Mouse (Mus musculus) embryonic facial prominence, embryonic 13.5 days (tissue): ENCODE measurements around the gene Olfm2. TPM values are rescaled to one million over a fixed set of nuclear protein-coding genes. Genes with fewer than 3 reads are reported as not detected.
"Not testable (repeated sequence)": the region's sequence is repeated elsewhere in the genome, so short reads cannot be mapped to it uniquely, and the experiment has no call there.

Experiments used
- ATAC-seq: fragments of 200-750 bp; cut with Nextera tagmentation; 2 replicates; pipeline ENCODE4 v1.8.0; 2017; ENCODE audit warnings: low read depth; ENCODE audit not compliant: insufficient number of reproducible peaks, insufficient read depth, low FRiP score, low TSS enrichment
- H3K27ac ChIP-seq: fragments of 300-500 bp; sonication (generic); 2 replicates; pipeline ENCODE4 v1.5.1; 2015; ENCODE audit warnings: moderate library complexity, mild to moderate bottlenecking, inconsistent platforms
- H3K27me3 ChIP-seq: fragments of 300-500 bp; sonication (generic); 2 replicates; pipeline ENCODE4 v1.6.1; 2015; ENCODE audit warnings: mild to moderate bottlenecking, inconsistent platforms
- H3K36me3 ChIP-seq: fragments of 300-500 bp; sonication (generic); 2 replicates; pipeline ENCODE4 v1.6.1; 2015; ENCODE audit warnings: mild to moderate bottlenecking, inconsistent platforms
- H3K4me1 ChIP-seq: fragments of 300-500 bp; sonication (generic); 2 replicates; pipeline ENCODE4 v1.6.1; 2015; ENCODE audit warnings: inconsistent platforms
- H3K4me2 ChIP-seq: fragments of 300-500 bp; sonication (generic); 2 replicates; pipeline ENCODE4 v1.6.1; 2015; ENCODE audit warnings: moderate library complexity, mild to moderate bottlenecking, inconsistent platforms
- H3K4me3 ChIP-seq: fragments of 300-500 bp; sonication (generic); 2 replicates; pipeline ENCODE4 v1.5.1; 2015; ENCODE audit warnings: mild to moderate bottlenecking, inconsistent platforms
- H3K9ac ChIP-seq: fragments of 300-500 bp; sonication (generic); 2 replicates; pipeline ENCODE4 v1.6.1; 2015; ENCODE audit warnings: mild to moderate bottlenecking, inconsistent platforms
- H3K9me3 ChIP-seq: fragments of 300-500 bp; sonication (generic); 2 replicates; pipeline ENCODE4 v1.6.1; 2016; ENCODE audit warnings: inconsistent platforms
- WGBS: fragments of 180-500 bp; shearing (Covaris S2); methylation state at CpG from one replicate; pipeline ENCODE4 v1.1.7; 2015; ENCODE audit warnings: mixed read lengths; 5-methylcytosine and 5-hydroxymethylcytosine counted together
- polyA plus RNA-seq: library from polyadenylated mRNA; unstranded; fragments of >200 nt; fragmentation: Nextera tagmentation; extraction: Ambion mirVana; gene quantifications from 2 replicates; pipeline ENCODE4 v1.2.1, GENCODE M21; 2015

The Olfm2 gene
- polyA plus RNA-seq, 1 experiment from 2014 or later, result 15.9 TPM

GRCm38 (mm10) chr9:20643781-20644180 is 102.4 kb downstream of the Olfm2 start:
- WGBS, result 8% methylated on average over 13 of the region's 13 CpGs
- Histone ChIP-seq H3K4me3 (peak overlapping the region; percentile 70), H3K9me3 (no peaks in the 10 kb centered on the region), H3K9ac (peak overlapping the region; percentile 91), H3K27me3 (no peaks in the 10 kb centered on the region), H3K36me3 (peaks cover 36% of the 10 kb centered on the region), H3K4me2 (peak overlapping the region; percentile 96), H3K27ac (peak overlapping the region; percentile 95), H3K4me1 (peaks cover 28% of the 10 kb centered on the region)
- ATAC-seq, result no peak

- H3K27ac ChIP-seq, result peak overlapping the region; percentile 95
- no peaks in the 10 kb centered on the region for H3K9me3 ChIP-seq
- ATAC-seq, result peak; percentile 82
- under 1% methylated on average over 30 of the region's 30 CpGs for WGBS
- H3K9ac ChIP-seq, result peak overlapping the region; percentile 91
- H3K4me1 ChIP-seq, result peaks cover 28% of the 10 kb centered on the region
- no peaks in the 10 kb centered on the region for H3K27me3 ChIP-seq
- H3K4me2 ChIP-seq, result peak overlapping the region; percentile 96
- peaks cover 36% of the 10 kb centered on the region for H3K36me3 ChIP-seq
- peak overlapping the region; percentile 70 for H3K4me3 ChIP-seq
These were observed 103.2 kb downstream of the Olfm2 start for GRCm38 (mm10) chr9:20642896-20643466.

GRCm38 (mm10) chr9:20642101-20642895 is 103.9 kb downstream of the Olfm2 start, which contains the start of gene Ubl5:
TSS of gene Ubl5 (plus strand) at chr9:20642878.
- ATAC-seq, result peak; percentile 94
- no peaks in the 10 kb centered on the region for H3K27me3 ChIP-seq
- under 1% methylated on average over 51 of the region's 51 CpGs for WGBS

GRCm38 (mm10) chr9:20641501-20641900 is 104.6 kb downstream of the Olfm2 start:
- 19% methylated on average over 6 of the region's 6 CpGs for WGBS
- ATAC-seq, result no peak
- H3K27ac ChIP-seq, result no peak overlapping the region

More at GRCm38 (mm10) chr9:20642101-20642895, 103.9 kb downstream of the Olfm2 start, which contains the start of gene Ubl5:
- H3K9ac ChIP-seq, result peak within 1 kb of the TSS; percentile 91
- H3K27ac ChIP-seq, result peak within 1 kb of the TSS; percentile 95
- H3K4me2 ChIP-seq, result peak within 1 kb of the TSS; percentile 96
- H3K9me3 ChIP-seq, result no peaks in the 10 kb centered on the region
- peak within 1 kb of the TSS; percentile 70 for H3K4me3 ChIP-seq
- peaks cover 35% of the 10 kb centered on the region for H3K36me3 ChIP-seq
- H3K4me1 ChIP-seq, result peaks cover 28% of the 10 kb centered on the region

GRCm38 (mm10) chr9:20639486-20639885 is 106.7 kb downstream of the Olfm2 start:
- H3K36me3 ChIP-seq, result peaks cover 29% of the 10 kb centered on the region
- 94% methylated on average over 4 of the region's 4 CpGs for WGBS
- ATAC-seq, result no peak

More at GRCm38 (mm10) chr9:20641501-20641900, 104.6 kb downstream of the Olfm2 start:
- no peaks in the 10 kb centered on the region for H3K9me3 ChIP-seq
- no peaks in the 10 kb centered on the region for H3K27me3 ChIP-seq
- H3K4me1 ChIP-seq, result peaks cover 28% of the 10 kb centered on the region
- peak overlapping the region; percentile 70 for H3K4me3 ChIP-seq
- peaks cover 34% of the 10 kb centered on the region for H3K36me3 ChIP-seq
- H3K9ac ChIP-seq, result peak overlapping the region; percentile 91
- H3K4me2 ChIP-seq, result peak overlapping the region; percentile 96

GRCm38 (mm10) chr9:20638552-20638951 is 107.6 kb downstream of the Olfm2 start:
- H3K36me3 ChIP-seq, result peaks cover 29% of the 10 kb centered on the region
- peaks cover 14% of the 10 kb centered on the region for H3K4me1 ChIP-seq
- H3K9me3 ChIP-seq, result no peaks in the 10 kb centered on the region
- no peak overlapping the region for H3K9ac ChIP-seq
- no peak overlapping the region for H3K4me2 ChIP-seq
- no peaks in the 10 kb centered on the region for H3K27me3 ChIP-seq
- no peak overlapping the region for H3K4me3 ChIP-seq
- 95% methylated on average over 19 of the region's 19 CpGs for WGBS
- no peak overlapping the region for H3K27ac ChIP-seq
- no peak for ATAC-seq

More at GRCm38 (mm10) chr9:20639486-20639885, 106.7 kb downstream of the Olfm2 start:
- no peak overlapping the region for H3K27ac ChIP-seq
- no peak overlapping the region for H3K9ac ChIP-seq
- H3K27me3 ChIP-seq, result no peaks in the 10 kb centered on the region
- no peaks in the 10 kb centered on the region for H3K9me3 ChIP-seq
- peaks cover 18% of the 10 kb centered on the region for H3K4me1 ChIP-seq
- H3K4me3 ChIP-seq, result no peak overlapping the region
- H3K4me2 ChIP-seq, result no peak overlapping the region

- no peak overlapping the region for H3K27ac ChIP-seq
- H3K4me2 ChIP-seq, result no peak overlapping the region
- no peaks in the 10 kb centered on the region for H3K27me3 ChIP-seq
- H3K9me3 ChIP-seq, result no peaks in the 10 kb centered on the region
- H3K9ac ChIP-seq, result no peak overlapping the region
- WGBS, result 87% methylated on average over 2 of the region's 2 CpGs
- ATAC-seq, result no peak
- H3K36me3 ChIP-seq, result peaks cover 29% of the 10 kb centered on the region
- peaks cover 12% of the 10 kb centered on the region for H3K4me1 ChIP-seq
- H3K4me3 ChIP-seq, result no peak overlapping the region
These were observed 109.4 kb downstream of the Olfm2 start for GRCm38 (mm10) chr9:20636790-20637189.

GRCm38 (mm10) chr9:20636256-20636655 is 109.9 kb downstream of the Olfm2 start:
- ATAC-seq, result no peak
- 80% methylated on average over 3 of the region's 3 CpGs for WGBS
- Histone ChIP-seq H3K4me2 (no peak overlapping the region), H3K9me3 (no peaks in the 10 kb centered on the region), H3K27ac (no peak overlapping the region), H3K36me3 (peaks cover 29% of the 10 kb centered on the region), H3K4me1 (peaks cover 7% of the 10 kb centered on the region), H3K9ac (no peak overlapping the region), H3K4me3 (no peak overlapping the region), H3K27me3 (no peaks in the 10 kb centered on the region)

GRCm38 (mm10) chr9:20635676-20636075 is 110.5 kb downstream of the Olfm2 start:
- peaks cover 29% of the 10 kb centered on the region for H3K36me3 ChIP-seq
- H3K9me3 ChIP-seq, H3K27me3 ChIP-seq, ATAC-seq, H3K9ac ChIP-seq, H3K27ac ChIP-seq, H3K4me1 ChIP-seq, H3K4me3 ChIP-seq, H3K4me2 ChIP-seq: not testable (repeated sequence)
- 86% methylated on average over 8 of the region's 8 CpGs for WGBS

- Histone ChIP-seq H3K4me3 (no peak overlapping the region), H3K4me1 (no peaks in the 10 kb centered on the region), H3K9me3 (no peaks in the 10 kb centered on the region), H3K36me3 (peaks cover 3% of the 10 kb centered on the region; the same call in 1 of the 2 replicates), H3K9ac (no peak overlapping the region), H3K4me2 (no peak overlapping the region), H3K27me3 (no peaks in the 10 kb centered on the region), H3K27ac (no peak overlapping the region)
- 94% methylated on average over 2 of the region's 2 CpGs for WGBS
- no peak for ATAC-seq
These were observed 114.8 kb downstream of the Olfm2 start for GRCm38 (mm10) chr9:20631332-20631731.
